Mouse (Mus musculus): ENCODE results near the gene Gm13693. TPM values are rescaled to one million over a fixed set of nuclear protein-coding genes. Genes with fewer than 3 reads are reported as not detected.
"Not testable (repeated sequence)": the region's sequence is repeated elsewhere in the genome, so short reads cannot be mapped to it uniquely, and the experiment has no call there.

The Gm13693 gene
- not detected in 2 replicates for polyA plus RNA-seq (2012; rRNA removed)

GRCm38 (mm10) chr2:83961203-83961602 lies at the start of gene Gm13693:
TSS of gene Gm13693 (plus strand) at chr2:83961503.
- not testable (repeated sequence) for H3K4me3 ChIP-seq (replicated peaks; ENCODE audit: extremely low read depth, low read depth, low read length); H3K4me1 ChIP-seq (ENCODE audit: control insufficient read depth, insufficient read depth, low read length); DNase-seq
- WGBS: no CpG with 5 or more reads among the region's 6 CpGs

- no peak for DNase-seq
- no peak for TF ChIP-seq CTCF (IDR thresholded peaks at IDR 0.05; ENCODE audit: insufficient read depth, low read length)
- TF ChIP-seq POLR2A (IDR thresholded peaks at IDR 0.05; ENCODE audit: borderline replicate concordance, extremely low read depth, low read depth, low read length): no peak
- H3K4me1 ChIP-seq (ENCODE audit: control insufficient read depth, insufficient read depth, low read length): no peaks in the 10 kb centered on the region
- H3K4me3 ChIP-seq (replicated peaks; ENCODE audit: extremely low read depth, low read depth, low read length): no peak overlapping the region
- WGBS: 40% methylated on average over 2 of the region's 2 CpGs
Measured at GRCm38 (mm10) chr2:83929478-83930088, 31.7 kb upstream of the Gm13693 start.

DNA sequence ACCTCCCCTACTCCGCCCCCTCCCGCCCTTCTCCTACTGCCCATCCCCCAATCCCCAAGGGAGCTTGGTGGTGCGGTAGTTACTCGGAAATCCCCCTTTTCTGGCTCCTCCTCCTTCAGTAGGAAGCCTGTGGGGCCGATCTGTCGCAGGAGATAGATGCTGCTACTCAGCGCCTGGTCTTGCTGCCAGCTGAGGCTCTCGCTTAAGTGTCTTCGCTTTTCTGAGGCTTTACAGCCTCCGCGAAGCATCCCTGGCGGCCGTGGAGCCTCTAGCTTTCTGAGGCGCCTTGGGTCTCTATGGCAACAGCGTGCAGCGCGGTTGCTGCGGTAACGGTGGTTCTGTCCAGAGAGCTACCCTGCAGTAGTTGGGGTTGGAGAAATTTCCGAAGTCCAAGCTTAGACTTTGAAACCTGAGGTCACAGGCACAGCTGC lies 20.4 kb upstream of the Gm13693 start, which contains the start of gene Zswim2:
TSS of gene Zswim2 (minus strand) at position 298 of the 431 bp plus-strand sequence.
- Histone ChIP-seq H3K4me1 (ENCODE audit: control insufficient read depth, insufficient read depth, low read length) (no peaks in the 10 kb centered on the region), H3K4me3 (replicated peaks; ENCODE audit: extremely low read depth, low read depth, low read length) (no peak within 1 kb of the TSS)
- no peak for DNase-seq
- TF ChIP-seq CTCF (IDR thresholded peaks at IDR 0.05; ENCODE audit: insufficient read depth, low read length): no peak
- TF ChIP-seq POLR2A (IDR thresholded peaks at IDR 0.05; ENCODE audit: borderline replicate concordance, extremely low read depth, low read depth, low read length): no peak
- WGBS: 2% methylated on average over 20 of the region's 20 CpGs

GRCm38 (mm10) chr2:83941378-83941777 lies 19.9 kb upstream of the Gm13693 start:
- DNase-seq: no peak
- H3K4me1 ChIP-seq (ENCODE audit: control insufficient read depth, insufficient read depth, low read length): no peaks in the 10 kb centered on the region
- WGBS: 35% methylated on average over 3 of the region's 3 CpGs
- H3K4me3 ChIP-seq (replicated peaks; ENCODE audit: extremely low read depth, low read depth, low read length): no peak overlapping the region
- TF ChIP-seq POLR2A (IDR thresholded peaks at IDR 0.05; ENCODE audit: borderline replicate concordance, extremely low read depth, low read depth, low read length): no peak
- no peak for TF ChIP-seq CTCF (IDR thresholded peaks at IDR 0.05; ENCODE audit: insufficient read depth, low read length)

DNA sequence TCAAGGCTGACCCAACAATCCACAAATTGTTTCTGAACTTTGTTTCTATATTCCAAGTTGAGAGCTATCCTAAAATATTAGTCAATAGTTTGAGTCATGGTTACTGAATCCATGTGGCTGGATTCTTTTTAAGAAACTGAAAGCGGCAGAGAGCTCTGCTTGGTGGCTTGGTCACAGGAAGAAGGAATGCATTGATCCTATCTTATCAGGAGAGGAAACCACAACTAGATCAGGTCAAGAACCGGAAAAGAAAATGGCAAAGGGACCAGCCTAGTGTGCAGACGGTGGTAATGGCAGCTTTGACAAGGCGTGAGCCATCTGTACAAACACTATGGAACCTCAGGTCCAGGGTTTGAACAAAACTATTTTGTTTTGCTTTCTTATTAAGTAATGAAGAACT lies 19.5 kb upstream of the Gm13693 start:
- Histone ChIP-seq H3K4me1 (ENCODE audit: control insufficient read depth, insufficient read depth, low read length) (no peaks in the 10 kb centered on the region), H3K4me3 (replicated peaks; ENCODE audit: extremely low read depth, low read depth, low read length) (no peak overlapping the region)
- WGBS: 36% methylated on average over 4 of the region's 4 CpGs

GRCm38 (mm10) chr2:83955393-83955792 lies 5.9 kb upstream of the Gm13693 start, which contains the start of gene Gm13698:
TSS of gene Gm13698 (plus strand) at chr2:83955693.
- WGBS: no CpG with 5 or more reads among the region's 6 CpGs
- not testable (repeated sequence) for H3K4me1 ChIP-seq (ENCODE audit: control insufficient read depth, insufficient read depth, low read length); DNase-seq; H3K4me3 ChIP-seq (replicated peaks; ENCODE audit: extremely low read depth, low read depth, low read length)

More for the DNA sequence above, 19.5 kb upstream of the Gm13693 start:
- no peak for TF ChIP-seq CTCF (IDR thresholded peaks at IDR 0.05; ENCODE audit: insufficient read depth, low read length)
- TF ChIP-seq POLR2A (IDR thresholded peaks at IDR 0.05; ENCODE audit: borderline replicate concordance, extremely low read depth, low read depth, low read length): no peak
- no peak for DNase-seq

DNA sequence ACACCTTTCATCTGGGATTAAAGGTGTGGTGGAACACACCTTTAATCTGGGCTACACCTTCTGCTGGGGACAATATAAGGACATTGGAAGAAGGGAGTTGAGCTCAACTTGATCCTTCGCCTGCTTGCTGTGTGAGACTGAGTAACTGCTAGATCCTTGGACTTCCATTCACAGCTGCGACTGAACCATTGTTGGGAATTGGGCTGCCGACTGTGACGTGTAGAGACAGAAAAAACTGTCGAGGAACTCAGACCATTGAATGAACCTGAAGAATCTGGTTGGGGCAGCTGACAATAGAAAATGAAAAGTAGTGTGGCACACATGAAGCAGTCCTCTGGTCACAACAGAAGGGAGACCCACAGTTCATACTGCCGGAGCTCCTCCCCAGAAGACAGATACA lies 5.7 kb downstream of the Gm13693 start, which contains the start of gene Gm13695:
TSS of gene Gm13695 (plus strand) at position 301 of the 400 bp plus-strand sequence.
- DNase-seq; H3K4me1 ChIP-seq (ENCODE audit: control insufficient read depth, insufficient read depth, low read length); H3K4me3 ChIP-seq (replicated peaks; ENCODE audit: extremely low read depth, low read depth, low read length): not testable (repeated sequence)
- WGBS: no CpG with 5 or more reads among the region's 6 CpGs

GRCm38 (mm10) chr2:83972823-83973222 lies 11.5 kb downstream of the Gm13693 start, which contains the start of gene Gm13696:
TSS of gene Gm13696 (plus strand) at chr2:83973123.
- WGBS: no CpG with 5 or more reads among the region's 6 CpGs
- not testable (repeated sequence) for DNase-seq; H3K4me3 ChIP-seq (replicated peaks; ENCODE audit: extremely low read depth, low read depth, low read length); H3K4me1 ChIP-seq (ENCODE audit: control insufficient read depth, insufficient read depth, low read length)

- no CpG with 5 or more reads among the region's 6 CpGs for WGBS
- not testable (repeated sequence) for H3K4me3 ChIP-seq (replicated peaks; ENCODE audit: extremely low read depth, low read depth, low read length); H3K4me1 ChIP-seq (ENCODE audit: control insufficient read depth, insufficient read depth, low read length); DNase-seq
Measured at GRCm38 (mm10) chr2:83978633-83979032, 17.3 kb downstream of the Gm13693 start, which contains the start of gene Gm13694. TSS of gene Gm13694 (plus strand) at chr2:83978933.

GRCm38 (mm10) chr2:83984443-83984842 lies 23.1 kb downstream of the Gm13693 start, which contains the start of gene Gm13697:
TSS of gene Gm13697 (plus strand) at chr2:83984743.
- DNase-seq; H3K4me3 ChIP-seq (replicated peaks; ENCODE audit: extremely low read depth, low read depth, low read length); H3K4me1 ChIP-seq (ENCODE audit: control insufficient read depth, insufficient read depth, low read length): not testable (repeated sequence)
- WGBS: no CpG with 5 or more reads among the region's 6 CpGs

GRCm38 (mm10) chr2:83990253-83990652 lies 28.9 kb downstream of the Gm13693 start, which contains the start of gene Gm13691:
TSS of gene Gm13691 (plus strand) at chr2:83990553.
- not testable (repeated sequence) for H3K4me1 ChIP-seq (ENCODE audit: control insufficient read depth, insufficient read depth, low read length); H3K4me3 ChIP-seq (replicated peaks; ENCODE audit: extremely low read depth, low read depth, low read length); DNase-seq
- WGBS: no CpG with 5 or more reads among the region's 6 CpGs

DNA sequence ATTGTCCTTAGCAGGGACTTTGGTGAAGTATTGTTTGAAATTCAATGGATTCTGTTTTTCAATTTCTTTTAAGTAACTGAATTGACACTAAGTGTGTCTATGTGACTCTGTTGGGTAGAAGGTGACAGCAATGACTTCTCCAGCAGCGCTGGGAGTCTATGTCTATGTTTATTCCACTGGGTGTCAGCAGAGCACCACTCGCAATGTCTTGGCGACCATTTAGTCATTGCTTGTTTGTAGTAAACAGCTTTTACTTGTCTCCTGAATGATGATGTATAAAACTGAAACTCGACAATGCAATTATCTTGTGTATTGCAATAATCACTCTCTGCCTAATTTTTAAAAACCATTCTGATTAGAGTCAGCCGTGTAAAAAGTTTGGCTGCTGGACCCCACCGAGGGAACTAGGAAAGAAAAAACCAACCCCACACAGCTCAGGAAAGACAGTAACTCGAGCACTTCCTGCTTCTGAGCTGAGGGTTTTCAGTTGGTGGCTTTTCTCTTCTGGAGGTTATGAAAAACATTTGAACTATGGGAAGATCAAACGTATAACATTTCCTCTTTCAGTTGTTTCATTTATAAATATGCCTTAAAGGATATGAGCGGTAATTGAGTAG lies 32.4 kb downstream of the Gm13693 start:
- 18% methylated on average over 8 of the region's 9 CpGs for WGBS
- DNase-seq; H3K4me1 ChIP-seq (ENCODE audit: control insufficient read depth, insufficient read depth, low read length): not testable (repeated sequence)
- H3K4me3 ChIP-seq (replicated peaks; ENCODE audit: extremely low read depth, low read depth, low read length): peak overlapping the region; percentile 29

DNA sequence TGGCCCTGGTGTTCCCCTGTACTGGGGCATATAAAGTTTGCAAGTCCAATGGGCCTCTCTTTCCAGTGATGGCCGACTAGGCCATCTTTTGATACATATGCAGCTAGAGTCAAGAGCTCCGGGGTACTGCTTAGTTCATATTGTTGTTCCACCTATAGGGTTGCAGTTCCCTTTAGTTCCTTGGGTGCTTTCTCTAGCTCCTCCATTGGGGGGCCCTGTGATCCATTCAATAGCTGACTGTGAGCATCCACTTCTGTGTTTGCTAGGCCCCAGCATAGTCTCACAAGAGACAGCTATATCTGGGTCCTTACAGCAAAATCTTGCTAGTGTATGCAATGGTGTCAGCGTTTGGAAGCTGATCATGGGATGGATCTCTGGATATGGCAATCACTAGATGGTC lies 33.2 kb downstream of the Gm13693 start:
- WGBS: 83% methylated on average over 1 of the region's 3 CpGs
- H3K4me1 ChIP-seq (ENCODE audit: control insufficient read depth, insufficient read depth, low read length); DNase-seq; H3K4me3 ChIP-seq (replicated peaks; ENCODE audit: extremely low read depth, low read depth, low read length): not testable (repeated sequence)
